Mouse (Mus musculus): ENCODE measurements around the gene Cd9.
"Not testable (repeated sequence)": the region's sequence is repeated elsewhere in the genome, so short reads cannot be mapped to it uniquely, and the experiment has no call there.

The Cd9 gene

DNA sequence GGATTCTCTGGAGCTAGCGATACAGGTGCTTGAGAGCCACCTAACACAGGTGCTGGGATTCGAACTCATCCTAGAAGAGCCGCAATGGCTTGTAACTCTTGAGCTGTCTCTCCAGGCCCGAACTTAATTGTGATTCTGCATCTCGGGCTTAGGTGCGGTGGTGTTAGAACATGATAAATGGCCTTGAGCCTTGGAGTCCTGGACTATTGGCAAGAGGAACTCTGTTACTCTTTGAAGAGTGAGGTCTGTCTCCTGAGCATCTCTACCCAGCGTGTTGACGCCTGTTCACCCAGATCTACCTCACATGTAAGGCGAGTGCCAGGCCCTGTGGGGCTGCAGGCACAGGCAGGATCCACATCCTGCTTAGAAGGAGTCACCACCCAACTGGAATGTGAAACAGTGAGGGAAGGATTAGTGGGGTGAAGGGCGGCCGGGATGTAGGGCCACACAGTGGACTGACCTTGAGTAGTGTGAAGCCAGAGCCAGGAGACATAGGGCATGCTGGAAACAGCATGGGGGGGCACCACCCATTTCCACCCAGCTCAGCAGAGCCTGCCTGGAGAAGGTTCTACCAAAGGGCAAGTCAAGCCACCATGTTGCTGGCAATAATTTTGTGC is 8.7 kb upstream of the Cd9 start:
- no peak for DNase-seq (ENCODE audit: low read depth, low spot score)

DNA sequence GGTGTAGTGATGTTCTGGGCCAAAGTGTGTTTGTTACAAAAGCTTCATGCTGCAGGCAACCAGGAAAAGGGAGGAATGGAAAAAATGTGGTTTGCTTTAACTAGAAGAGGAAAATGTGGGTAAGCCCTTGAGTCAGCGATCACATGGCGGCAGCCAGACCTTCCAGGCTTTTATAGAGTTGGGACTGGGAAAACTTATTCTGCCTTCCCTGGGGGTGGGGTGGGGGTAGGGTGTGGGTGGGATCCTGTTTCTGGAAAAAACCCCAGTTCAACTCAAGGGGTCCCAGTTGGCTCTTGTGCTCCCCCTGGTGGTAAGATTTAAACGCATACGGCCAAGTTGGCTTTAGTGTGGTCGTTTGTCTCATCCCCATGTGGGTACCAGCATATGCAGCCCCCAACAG is 3.5 kb upstream of the Cd9 start:
- peak; percentile 70 for DNase-seq (ENCODE audit: low read depth, low spot score)

DNA sequence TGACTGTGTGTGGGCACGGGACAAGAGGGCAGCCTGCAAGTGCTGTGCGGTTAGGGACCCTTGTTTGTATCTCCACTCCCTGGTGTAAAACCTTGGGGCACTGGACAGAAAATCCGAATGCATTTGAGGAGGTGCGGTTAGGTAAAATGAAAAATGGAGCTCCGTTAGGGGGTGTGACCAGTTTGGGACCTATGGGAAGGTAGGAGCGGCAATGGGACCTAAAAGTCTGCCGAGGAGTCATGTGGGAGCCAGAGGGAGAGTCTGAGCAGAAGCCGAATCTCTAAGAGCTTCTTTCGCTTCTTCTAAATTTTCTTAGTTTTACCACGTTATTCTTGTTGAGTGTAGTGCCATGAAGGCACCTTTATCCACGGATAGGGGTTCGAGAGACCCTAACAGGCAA is 1.8 kb upstream of the Cd9 start:
- DNase-seq (ENCODE audit: low read depth, low spot score): no peak

- DNase-seq (ENCODE audit: low read depth, low spot score): no peak
Observed at GRCm38 (mm10) chr6:125495361-125495760, 770 bp upstream of the Cd9 start.

GRCm38 (mm10) chr6:125493147-125493546 is 1.4 kb downstream of the Cd9 start:
- DNase-seq (ENCODE audit: low read depth, low spot score): no peak

DNA sequence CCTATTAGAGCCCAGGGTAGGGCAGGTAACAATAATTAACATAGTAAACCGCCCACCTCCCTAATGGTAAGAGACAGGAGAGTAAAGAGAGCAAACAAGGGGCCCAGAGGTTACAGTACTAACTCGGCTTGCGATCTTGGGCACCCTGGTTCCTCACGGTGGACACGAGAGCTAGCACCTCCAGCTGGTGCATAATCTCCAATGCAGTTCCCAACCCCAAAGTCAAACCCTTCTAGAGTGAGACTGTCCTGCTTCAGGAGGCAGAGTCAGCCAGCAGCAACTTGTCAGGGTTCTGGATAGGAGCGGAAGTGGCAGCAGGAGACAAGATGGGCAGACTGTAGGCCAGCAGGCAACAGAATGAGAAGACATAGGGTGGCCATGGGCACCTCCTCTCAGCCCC is 1.9 kb downstream of the Cd9 start:
- DNase-seq (ENCODE audit: low read depth, low spot score): no peak

GRCm38 (mm10) chr6:125492033-125492432 is 2.6 kb downstream of the Cd9 start:
- no peak for DNase-seq (ENCODE audit: low read depth, low spot score)

DNA sequence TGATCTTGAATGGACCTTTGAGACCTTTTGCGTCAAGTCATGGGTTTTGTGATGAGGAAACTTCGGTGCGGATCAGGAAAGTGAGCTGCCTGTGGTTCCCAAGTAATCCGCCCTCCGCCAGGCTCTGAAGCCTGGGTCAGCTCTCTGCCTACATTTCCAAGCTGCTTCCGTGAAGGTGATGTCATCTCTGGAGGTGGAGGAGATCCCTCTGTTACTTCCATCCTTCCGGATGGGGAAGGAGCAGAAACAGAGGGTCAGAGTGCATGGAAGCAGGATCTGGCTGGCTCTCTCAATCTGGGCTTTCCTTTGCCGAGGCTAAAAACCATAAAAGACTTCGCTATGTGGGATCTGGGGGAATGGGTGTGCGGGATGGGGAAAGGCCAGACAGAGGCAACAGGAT is 3.2 kb downstream of the Cd9 start:
- DNase-seq (ENCODE audit: low read depth, low spot score): no peak

DNA sequence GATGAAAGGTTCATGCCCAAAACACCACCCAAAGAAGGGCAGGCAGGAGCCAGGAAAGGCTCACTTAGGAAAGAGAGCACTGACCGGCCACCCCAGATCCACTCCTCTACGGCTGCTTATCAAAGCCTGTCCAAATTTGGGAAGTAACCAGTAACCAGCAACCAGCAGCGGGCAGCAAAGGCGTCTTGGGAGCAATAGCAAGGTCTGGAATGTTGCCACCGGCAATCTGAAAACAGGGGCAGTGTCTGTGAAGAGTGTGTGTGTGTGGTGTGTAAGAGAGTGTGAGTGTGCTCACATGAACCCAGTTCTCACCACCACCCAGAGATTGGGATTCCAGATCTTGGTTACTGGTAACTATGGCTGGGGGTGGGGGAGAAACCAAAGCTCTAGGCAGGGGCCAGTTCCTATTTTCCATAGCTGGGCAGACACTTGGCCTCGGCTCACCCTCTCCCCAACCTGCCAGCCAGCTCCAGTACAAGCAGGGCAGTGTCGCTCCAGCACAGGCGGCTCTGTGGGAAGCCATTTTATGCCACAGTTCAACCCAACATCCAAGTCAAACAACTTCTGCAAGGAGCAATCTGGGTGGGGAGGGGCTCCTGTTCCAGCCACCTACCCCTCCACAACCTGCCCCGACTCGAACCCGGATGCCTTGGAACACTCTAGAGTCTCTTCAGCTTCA is 4.6 kb downstream of the Cd9 start:
- no peak for DNase-seq (ENCODE audit: low read depth, low spot score)

- DNase-seq (ENCODE audit: low read depth, low spot score): no peak
Observed at GRCm38 (mm10) chr6:125485589-125485988, 9.0 kb downstream of the Cd9 start.

DNA sequence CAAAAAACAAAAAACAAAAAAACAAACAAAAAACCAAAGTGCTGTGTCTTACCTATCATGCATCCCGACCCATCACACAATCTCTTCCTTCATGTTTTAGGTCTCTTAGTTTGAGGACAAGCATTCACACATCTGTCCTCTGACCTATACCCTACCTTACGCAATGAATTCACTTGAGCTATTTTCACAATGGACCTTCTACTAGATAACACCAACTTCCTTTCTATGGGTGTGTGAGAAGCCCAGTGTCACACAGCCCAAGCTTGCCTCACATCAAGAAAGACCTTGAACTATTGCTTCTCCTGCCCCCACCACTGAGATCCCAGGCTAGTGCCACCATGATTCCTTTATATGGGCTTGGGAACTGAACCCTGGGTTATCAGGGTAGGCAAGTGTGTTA is 9.9 kb downstream of the Cd9 start:
- no peak for DNase-seq (ENCODE audit: low read depth, low spot score)

DNA sequence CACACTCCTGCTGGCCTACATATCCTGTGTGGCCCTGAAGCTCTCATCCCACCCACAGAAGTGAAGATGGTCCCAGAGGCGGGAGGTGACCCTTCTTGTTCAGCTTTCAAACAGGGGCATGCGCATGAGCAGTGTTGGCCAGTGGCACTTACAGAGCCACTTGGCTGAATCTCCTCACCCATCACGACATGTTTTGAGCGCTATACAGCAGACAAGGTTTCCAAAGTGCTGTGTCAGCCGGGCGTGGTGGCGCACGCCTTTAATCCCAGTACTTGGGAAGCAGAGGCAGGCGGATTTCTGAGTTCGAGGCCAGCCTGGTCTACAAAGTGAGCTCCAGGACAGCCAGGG is 10.3 kb downstream of the Cd9 start:
- DNase-seq (ENCODE audit: low read depth, low spot score): not testable (repeated sequence)

DNA sequence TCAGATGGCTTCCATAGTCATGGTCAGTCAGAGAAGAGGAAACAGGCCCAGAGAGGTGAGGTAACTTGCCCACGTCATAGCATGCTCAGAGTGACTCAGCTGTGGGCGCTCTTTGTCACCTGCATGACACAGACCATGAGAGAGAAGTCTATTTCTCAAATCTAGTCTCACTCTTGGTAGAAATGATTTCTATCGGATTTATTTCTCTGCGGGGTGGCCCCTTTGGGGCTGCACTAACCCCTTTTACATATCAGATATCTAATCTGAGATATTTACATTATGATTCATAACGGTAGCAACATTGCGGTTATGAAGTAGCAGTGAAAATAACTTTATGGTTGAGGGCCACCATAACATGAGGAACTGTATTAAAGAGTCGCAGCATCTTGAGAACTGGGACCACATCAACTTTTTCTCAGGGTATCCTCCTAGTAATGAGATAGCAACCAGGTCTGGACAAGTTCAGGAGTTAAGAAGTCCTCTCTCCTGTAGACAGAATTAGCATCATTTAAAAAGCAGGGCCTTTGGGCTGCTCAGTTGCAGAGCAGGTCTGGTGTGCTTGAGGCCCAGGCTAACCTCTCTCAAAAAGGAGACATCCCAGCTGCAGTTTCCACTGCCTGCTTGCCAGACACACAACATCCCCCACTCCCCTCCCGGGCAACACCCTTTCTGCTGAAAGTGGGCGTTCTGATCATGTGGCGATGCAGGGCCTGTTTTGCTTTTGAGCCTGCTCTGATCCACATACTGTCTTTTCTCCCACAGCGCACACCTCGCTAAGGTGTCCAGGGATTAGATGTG is 10.9 kb downstream of the Cd9 start:
- DNase-seq (ENCODE audit: low read depth, low spot score): no peak

- DNase-seq (ENCODE audit: low read depth, low spot score): no peak
Observed at GRCm38 (mm10) chr6:125482427-125482831, 12.2 kb downstream of the Cd9 start.

DNA sequence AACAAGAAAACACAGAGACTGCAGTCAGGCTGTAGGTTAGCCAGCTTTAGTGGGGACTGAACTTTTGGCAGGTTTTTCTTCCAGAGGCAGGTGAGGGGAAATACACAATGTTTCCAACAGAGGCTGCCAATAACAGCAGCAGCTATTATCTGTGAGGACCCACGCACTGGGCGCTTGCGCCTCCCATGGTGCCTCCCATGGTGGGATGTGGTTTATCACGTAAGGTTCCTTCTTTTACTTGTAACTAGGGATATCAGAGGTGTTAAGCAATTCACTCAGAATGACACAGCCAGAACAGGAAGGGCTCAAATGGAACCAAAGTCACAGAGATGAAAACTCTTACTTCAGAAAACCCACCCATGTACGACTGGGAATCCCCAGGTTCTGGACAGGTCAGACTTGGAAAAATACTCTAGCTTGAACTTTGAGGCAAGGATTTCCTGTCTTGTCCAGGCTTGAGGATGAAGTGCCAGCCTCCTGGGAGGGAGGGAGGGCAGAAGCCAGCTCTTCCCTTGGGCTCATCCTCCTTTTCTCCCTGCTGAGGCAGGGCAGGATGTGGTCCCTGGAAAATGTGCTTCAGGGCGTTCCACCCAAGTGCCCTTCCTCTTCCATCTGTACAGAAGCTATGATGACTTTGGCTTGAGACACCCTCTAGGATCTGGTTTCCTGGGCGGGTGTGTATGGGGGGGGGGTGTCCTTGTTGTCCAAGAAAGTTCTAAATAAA is 12.8 kb downstream of the Cd9 start:
- no peak for DNase-seq (ENCODE audit: low read depth, low spot score)

DNA sequence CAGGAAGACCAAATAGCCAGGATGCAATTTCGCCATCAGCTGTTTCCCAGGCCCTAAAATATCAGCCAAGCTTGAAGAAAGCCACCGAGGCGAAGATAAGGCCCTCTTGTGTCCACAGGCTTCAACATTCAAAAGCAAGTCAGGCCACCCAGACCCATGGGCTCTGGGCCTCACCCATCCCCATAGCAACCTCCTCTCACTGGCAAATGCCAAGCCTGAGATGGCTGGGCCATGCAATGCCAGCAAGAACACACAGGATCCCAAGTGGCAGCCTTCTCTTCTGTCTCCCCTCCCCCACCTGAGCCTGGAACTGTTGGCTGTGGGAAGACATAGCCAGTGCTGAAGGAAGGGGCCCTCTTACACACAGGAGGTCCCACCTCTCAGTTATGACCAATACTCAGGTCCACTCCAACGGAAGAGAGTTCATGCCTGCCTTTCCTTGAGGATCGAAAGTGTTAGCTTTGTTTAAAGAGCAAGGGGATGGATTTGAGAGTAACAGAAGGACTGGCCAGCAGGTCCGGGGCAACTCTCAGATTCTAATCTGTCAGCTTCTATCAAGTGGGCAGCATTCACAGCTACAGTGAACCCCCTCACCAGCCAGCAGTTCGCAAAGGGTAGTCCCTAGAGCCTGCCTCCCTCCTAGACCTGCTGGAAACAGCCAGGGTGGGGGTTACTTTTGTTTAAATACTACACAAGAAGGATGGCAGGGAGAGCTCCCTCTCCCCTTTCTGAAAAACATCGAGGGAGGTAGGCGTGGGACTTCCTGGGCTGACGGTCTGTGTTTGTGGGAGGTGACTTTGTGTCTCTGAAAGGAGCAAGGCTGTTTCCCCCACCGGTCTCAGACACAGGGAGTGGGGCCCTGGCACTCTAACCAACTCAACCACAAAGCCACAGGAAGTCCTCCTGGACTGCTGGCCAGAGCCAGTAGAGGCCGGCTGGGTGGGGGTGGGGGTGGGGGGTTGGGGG is 13.9 kb downstream of the Cd9 start:
- DNase-seq (ENCODE audit: low read depth, low spot score): no peak

DNA sequence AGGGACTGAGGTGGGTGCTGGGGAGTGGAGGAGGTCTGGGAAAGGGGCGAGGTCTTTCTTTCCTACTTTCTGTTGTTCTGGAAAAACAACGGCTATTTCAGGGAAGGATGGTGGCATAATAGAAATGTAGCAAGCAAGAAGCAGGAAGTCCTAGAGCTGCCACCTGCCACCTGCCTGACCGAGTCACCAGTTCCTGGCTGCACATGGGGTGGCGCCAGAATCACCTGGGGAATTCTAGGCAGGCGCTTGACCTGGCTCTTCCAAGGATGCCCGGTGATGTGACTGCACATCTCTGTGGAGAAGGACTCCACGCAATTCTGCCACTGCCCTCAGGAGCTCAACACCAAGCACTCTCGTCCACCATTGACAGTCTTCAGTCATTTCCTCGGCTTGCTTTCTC is 15.2 kb downstream of the Cd9 start:
- no peak for DNase-seq (ENCODE audit: low read depth, low spot score)

- no peak for DNase-seq (ENCODE audit: low read depth, low spot score)
Observed at GRCm38 (mm10) chr6:125478135-125479128, 16.2 kb downstream of the Cd9 start.

DNA sequence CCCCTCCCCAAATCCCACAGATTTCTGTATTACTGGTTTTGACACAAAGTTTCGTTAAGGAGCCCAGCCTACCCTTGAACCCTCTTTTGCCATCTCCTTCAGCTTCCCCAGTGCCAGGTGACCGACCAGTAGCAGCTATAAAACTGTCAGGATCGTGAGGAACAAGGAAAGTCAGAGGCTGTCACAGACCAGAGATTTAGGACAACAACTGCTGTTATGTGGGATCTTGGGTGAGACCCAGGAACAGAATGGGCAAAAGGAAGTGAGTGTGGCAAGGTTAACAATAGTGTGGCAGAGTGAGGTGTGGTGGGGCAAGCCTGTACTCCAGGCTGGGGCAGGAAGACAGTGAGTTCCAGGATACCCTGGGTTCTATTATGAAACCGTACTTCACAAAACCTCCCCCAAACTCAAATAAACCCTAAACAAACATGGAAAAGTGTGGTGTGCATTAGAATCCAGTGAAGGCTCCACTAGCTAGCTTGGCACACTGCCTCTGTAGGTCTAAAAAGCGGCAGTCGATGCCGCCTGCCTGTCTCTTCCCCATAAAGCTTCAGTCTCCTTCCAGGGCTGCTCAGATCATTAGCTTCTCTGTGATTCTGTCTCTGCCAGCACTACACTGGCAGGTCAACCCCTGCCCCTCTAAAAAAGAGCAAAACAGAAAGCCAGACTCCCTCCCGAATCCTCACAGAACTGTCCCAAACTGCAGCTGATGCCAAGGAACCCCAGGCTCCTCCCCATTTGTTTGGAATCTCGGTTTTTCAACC is 17.6 kb downstream of the Cd9 start:
- no peak for DNase-seq (ENCODE audit: low read depth, low spot score)
